Mouse (Mus musculus) CH12.LX (cell line): ENCODE data around the gene Rab23. TPM values are rescaled to one million over a fixed set of nuclear protein-coding genes. Genes with fewer than 3 reads are reported as not detected.

Experiments
- DNase-seq: peaks from one replicate; pipeline ENCODE4 v3.0.0-alpha.2; 2013; ENCODE audit errors: extremely low read depth
- H3K27ac ChIP-seq: 2 replicates; pipeline ENCODE4 v1.5.1; 2012; ENCODE audit warnings: low read depth, mild to moderate bottlenecking, control low read depth, moderate library complexity; ENCODE audit not compliant: insufficient read depth
- H3K27me3 ChIP-seq: replicated peaks from 2 replicates; pipeline ENCODE3; 2012; ENCODE audit warnings: inconsistent platforms
- H3K36me3 ChIP-seq, 2 experiments: replicated peaks in 1 of 2; 2 replicates each; pipeline versions ENCODE3 to v1.6.1; 2012; ENCODE audit warnings: inconsistent platforms in 1 of 2, low read length in 1 of 2, mild to moderate bottlenecking in 1 of 2, mixed read lengths in 1 of 2, moderate library complexity in 1 of 2; ENCODE audit not compliant: control insufficient read depth in 1 of 2, insufficient read depth in 1 of 2
- H3K4me1 ChIP-seq, 2 experiments: 2 replicates each; pipeline ENCODE4 v1.6.1; 2012; ENCODE audit warnings: inconsistent platforms in 1 of 2, moderate library complexity in 1 of 2; ENCODE audit not compliant: insufficient read depth in 2 of 2, control insufficient read depth in 1 of 2
- H3K4me2 ChIP-seq: 2 replicates; pipeline ENCODE4 v1.6.1; 2012; ENCODE audit warnings: low read depth, mild to moderate bottlenecking, control low read depth; ENCODE audit not compliant: poor library complexity, insufficient read depth, severe bottlenecking
- H3K4me3 ChIP-seq, 3 experiments: fragments of 150-350 bp in 1 of 3; sonication (generic) in 1 of 3; replicated peaks in 1 of 3; 2 replicates each; pipeline versions ENCODE3 to v1.5.1; 2011 to 2012; ENCODE audit warnings: low read depth in 2 of 3, low read length in 2 of 3, mild to moderate bottlenecking in 2 of 3, moderate library complexity in 2 of 3, control low read depth in 1 of 3, improper control_type of control experiment in 1 of 3, inconsistent platforms in 1 of 3, mixed read lengths in 1 of 3; ENCODE audit not compliant: poor library complexity in 1 of 3
- H3K79me2 ChIP-seq: replicated peaks from 2 replicates; pipeline ENCODE4 v1.6.1; 2012; ENCODE audit warnings: mild to moderate bottlenecking, moderate library complexity; ENCODE audit not compliant: control insufficient read depth, poor library complexity, insufficient read depth, severe bottlenecking; ENCODE audit errors: extremely low read depth
- H3K9ac ChIP-seq: 2 replicates; pipeline ENCODE4 v1.6.1; 2012; ENCODE audit warnings: low read depth, mild to moderate bottlenecking, control low read depth, moderate library complexity; ENCODE audit not compliant: insufficient read depth
- H3K9me3 ChIP-seq: replicated peaks from 2 replicates; pipeline ENCODE3; 2012; ENCODE audit warnings: low read length, inconsistent platforms, mixed read lengths
- BHLHE40 ChIP-seq: IDR thresholded peaks from 2 replicates; pipeline ENCODE4 v1.6.1; 2011; ENCODE audit warnings: mild to moderate bottlenecking, low read depth, low read length, improper control_type of control experiment
- CHD1 ChIP-seq: IDR thresholded peaks from 2 replicates; pipeline ENCODE4 v1.6.1; 2012; ENCODE audit warnings: low read depth, low read length, improper control_type of control experiment, inconsistent platforms
- CHD2 ChIP-seq: IDR thresholded peaks from 2 replicates; pipeline ENCODE4 v1.6.1; 2011; ENCODE audit warnings: low read length, improper control_type of control experiment
- CTCF ChIP-seq, 2 experiments: IDR thresholded peaks in 1 of 2; conservative IDR thresholded peaks in 1 of 2; 2 replicates each; pipeline ENCODE4 v1.5.1; 2011 to 2012; ENCODE audit warnings: low read depth in 2 of 2, low read length in 2 of 2, improper control_type of control experiment in 1 of 2, inconsistent platforms in 1 of 2, mild to moderate bottlenecking in 1 of 2, moderate library complexity in 1 of 2
- E2F4 ChIP-seq: IDR thresholded peaks from 2 replicates; pipeline ENCODE4 v1.6.1; 2011; ENCODE audit warnings: low read depth, low read length, improper control_type of control experiment; ENCODE audit not compliant: insufficient replicate concordance
- ELF1 ChIP-seq: IDR thresholded peaks from 2 replicates; pipeline ENCODE4 v1.6.1; 2014; ENCODE audit warnings: low read depth, mild to moderate bottlenecking, inconsistent platforms, low read length, improper control_type of control experiment
- EP300 ChIP-seq: IDR thresholded peaks from 2 replicates; pipeline ENCODE4 v1.6.1; 2011; ENCODE audit warnings: low read length, improper control_type of control experiment
- HCFC1 ChIP-seq: IDR thresholded peaks from 2 replicates; pipeline ENCODE4 v1.6.1; 2012; ENCODE audit warnings: low read depth, mild to moderate bottlenecking, inconsistent platforms, low read length, improper control_type of control experiment
- IRF4 ChIP-seq: IDR thresholded peaks from 2 replicates; pipeline ENCODE4 v1.6.1; 2014; ENCODE audit warnings: low read depth, mild to moderate bottlenecking, inconsistent platforms, low read length, improper control_type of control experiment
- JUND ChIP-seq: conservative IDR thresholded peaks from 2 replicates; pipeline ENCODE4 v1.6.1; 2011; ENCODE audit warnings: low read depth, low read length, improper control_type of control experiment
- KAT2A ChIP-seq: IDR thresholded peaks from 2 replicates; pipeline ENCODE4 v1.6.1; 2012; ENCODE audit warnings: low read length, improper control_type of control experiment, inconsistent platforms; ENCODE audit not compliant: insufficient replicate concordance
- MAX ChIP-seq: IDR thresholded peaks from 2 replicates; pipeline ENCODE4 v1.6.1; 2011; ENCODE audit warnings: low read length, improper control_type of control experiment
- MAZ ChIP-seq: IDR thresholded peaks from 2 replicates; pipeline ENCODE4 v1.6.1; 2012; ENCODE audit warnings: low read depth, mild to moderate bottlenecking, inconsistent platforms, low read length, improper control_type of control experiment, moderate library complexity
- MEF2A ChIP-seq: IDR thresholded peaks from 2 replicates; pipeline ENCODE4 v1.6.1; 2014; ENCODE audit warnings: low read depth, mild to moderate bottlenecking, inconsistent platforms, low read length, improper control_type of control experiment, borderline replicate concordance
- MXI1 ChIP-seq: IDR thresholded peaks from 2 replicates; pipeline ENCODE4 v1.6.1; 2011; ENCODE audit warnings: mild to moderate bottlenecking, low read depth, low read length, improper control_type of control experiment
- MYC ChIP-seq: IDR thresholded peaks from 2 replicates; pipeline ENCODE4 v1.6.1; 2011; ENCODE audit warnings: low read depth, mild to moderate bottlenecking, improper control_type of control experiment, low read length
- NRF1 ChIP-seq: IDR thresholded peaks from 2 replicates; pipeline ENCODE4 v1.6.1; 2014; ENCODE audit warnings: low read depth, mild to moderate bottlenecking, inconsistent platforms, low read length, improper control_type of control experiment, moderate library complexity
- POLR2AphosphoS2 ChIP-seq: IDR thresholded peaks from 2 replicates; pipeline ENCODE4 v1.6.1; 2011; ENCODE audit warnings: low read depth, low read length, improper control_type of control experiment
- RAD21 ChIP-seq: IDR thresholded peaks from 2 replicates; pipeline ENCODE4 v1.6.1; 2011; ENCODE audit warnings: low read depth, mild to moderate bottlenecking, low read length, improper control_type of control experiment, moderate library complexity
- SIN3A ChIP-seq: IDR thresholded peaks from 2 replicates; pipeline ENCODE4 v1.6.1; 2012; ENCODE audit warnings: low read length, improper control_type of control experiment, inconsistent platforms
- TBP ChIP-seq: conservative IDR thresholded peaks from 2 replicates; pipeline ENCODE4 v1.6.1; 2011; ENCODE audit warnings: low read depth, low read length, improper control_type of control experiment
- TCF12 ChIP-seq: IDR thresholded peaks from 2 replicates; pipeline ENCODE4 v1.6.1; 2014; ENCODE audit warnings: low read depth, mild to moderate bottlenecking, inconsistent platforms, low read length, improper control_type of control experiment
- USF1 ChIP-seq: IDR thresholded peaks from 2 replicates; pipeline ENCODE4 v1.6.1; 2014; ENCODE audit warnings: low read depth, mild to moderate bottlenecking, inconsistent platforms, low read length, improper control_type of control experiment
- USF2 ChIP-seq: conservative IDR thresholded peaks from 2 replicates; pipeline ENCODE4 v1.6.1; 2011; ENCODE audit warnings: low read depth, low read length, improper control_type of control experiment
- ZC3H11A ChIP-seq: IDR thresholded peaks from 2 replicates; pipeline ENCODE4 v1.6.1; 2012; ENCODE audit warnings: low read depth, mild to moderate bottlenecking, inconsistent platforms, low read length, improper control_type of control experiment
- ZKSCAN1 ChIP-seq: IDR thresholded peaks from 2 replicates; pipeline ENCODE4 v1.6.1; 2012; ENCODE audit warnings: low read depth, inconsistent platforms, low read length, improper control_type of control experiment, borderline replicate concordance
- dilution Hi-C: fragments of 300-500 bp; cut with MboI; formaldehyde crosslinking; loops from 2 replicates; pipeline ENCODE4 v1.14.3; 2020; ENCODE audit warnings: low sequenced_read_pairs; ENCODE audit not compliant: extremely low pct_unique_long_range_greater_than_20kb, extremely low pct_ligation_motif_present
- in situ Hi-C: fragments of 300-500 bp; cut with MboI; formaldehyde crosslinking; loops from 3 replicates; pipeline ENCODE4 v1.14.3; 2019; ENCODE audit warnings: low sequenced_read_pairs, low pct_ligation_motif_present, low pct_unique_long_range_greater_than_20kb, mixed read lengths
- polyA plus RNA-seq: library from polyadenylated mRNA; unstranded; fragments of >175 nt; gene quantifications from 2 replicates; pipeline ENCODE4 v1.2.1, GENCODE M21; 2012; ENCODE audit warnings: low read depth; ENCODE audit not compliant: insufficient read length
- total RNA-seq, 2 experiments: library from RNA; depleted of rRNA; stranded (reverse); fragments of 300-350 nt in 1 of 2; fragments of >200 nt in 1 of 2; gene quantifications; 2 replicates each; pipeline ENCODE4 v1.2.3; 2012 to 2014

Rab23 gene
- total and polyA plus RNA-seq, 3 experiments: 5.8 to 17.6 (median 6.7) TPM

DNA sequence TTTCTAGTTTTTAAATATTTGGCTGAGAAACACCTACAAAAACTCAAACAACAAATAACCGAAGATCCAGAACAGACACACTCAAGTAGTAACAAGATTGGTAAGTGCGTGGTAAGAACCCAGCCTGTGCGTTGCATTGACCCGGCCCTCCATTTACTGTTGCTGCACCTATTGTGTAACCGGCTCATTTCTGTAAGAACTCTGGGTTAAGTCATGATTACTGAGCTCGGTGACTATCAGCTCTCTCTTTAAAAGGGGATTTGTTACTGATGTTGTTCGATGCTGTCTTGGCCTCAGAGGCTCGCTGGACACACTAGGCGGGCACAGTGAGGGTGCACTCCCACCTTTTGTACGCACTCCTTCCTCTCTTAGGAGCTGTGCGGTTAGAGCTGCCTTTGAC, 18.6 kb downstream of the Rab23 start:
- H3K27ac ChIP-seq: no peak overlapping the region
- no peak overlapping the region for H3K4me3 ChIP-seq
- no peaks in the 10 kb centered on the region for H3K79me2 ChIP-seq
- no peaks in the 10 kb centered on the region for H3K9me3 ChIP-seq
- no peak overlapping the region for H3K4me2 ChIP-seq
- H3K36me3 ChIP-seq: peaks cover 60 to 88% of the 10 kb centered on the region in 2 experiments
- H3K9ac ChIP-seq: no peak overlapping the region
- no peak for DNase-seq
- H3K4me1 ChIP-seq: peaks cover 0 to 5% of the 10 kb centered on the region in 2 experiments; a peak in 1 of 4 replicates
- in situ Hi-C loops (no loop called here), dilution Hi-C loops (no loop called here)
- no peak for TF ChIP-seq ELF1
- TF ChIP-seq MYC: no peak
- no peak for TF ChIP-seq IRF4
- TF ChIP-seq CHD1: no peak
- no peak for TF ChIP-seq USF2
- TF ChIP-seq MXI1: no peak
- no peak for TF ChIP-seq NRF1
- TF ChIP-seq E2F4: no peak
- TF ChIP-seq MAZ: no peak
- TF ChIP-seq USF1: no peak
- no peak for TF ChIP-seq MEF2A
- no peak for TF ChIP-seq BHLHE40
- TF ChIP-seq KAT2A: no peak
- no peak for TF ChIP-seq ZC3H11A
- H3K27me3 ChIP-seq: no peaks in the 10 kb centered on the region

DNA sequence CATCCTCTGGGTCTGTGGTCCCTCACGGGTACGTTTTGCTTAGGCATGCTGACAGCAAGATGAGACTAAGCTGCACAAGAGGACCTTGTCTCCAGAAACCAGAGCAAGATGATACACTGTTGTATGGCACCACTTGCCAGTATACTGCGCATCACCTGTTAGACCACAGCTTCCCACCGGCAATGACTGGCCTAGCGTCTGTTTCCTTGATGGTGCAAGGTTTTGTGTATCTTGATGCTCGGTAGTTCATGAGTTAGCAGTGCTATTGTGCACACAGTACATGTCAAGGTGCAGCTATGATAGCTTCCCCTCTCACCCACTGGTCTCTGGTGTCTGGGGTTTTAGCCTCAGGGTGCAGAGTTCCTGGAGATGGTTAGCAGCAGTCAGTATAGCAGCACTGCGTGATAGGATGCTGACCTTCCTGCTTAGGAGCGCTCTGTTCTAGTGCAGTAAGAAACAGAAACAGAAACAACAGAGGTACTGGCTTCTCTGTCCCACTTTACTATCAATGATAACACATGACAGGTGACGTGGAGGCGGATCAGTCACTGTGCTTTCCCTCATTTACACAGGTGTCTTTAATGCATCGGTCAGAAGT, 19.1 kb downstream of the Rab23 start:
- Histone ChIP-seq H3K9me3 (no peaks in the 10 kb centered on the region), H3K4me1 (peaks cover 0 to 5% of the 10 kb centered on the region in 2 experiments; a peak in 1 of 4 replicates), H3K36me3 (peaks cover 60 to 84% of the 10 kb centered on the region in 2 experiments), H3K27me3 (no peaks in the 10 kb centered on the region), H3K79me2 (no peaks in the 10 kb centered on the region), H3K4me3 (no peak overlapping the region), H3K27ac (no peak overlapping the region), H3K9ac (no peak overlapping the region), H3K4me2 (no peak overlapping the region)
- DNase-seq: no peak
- TF ChIP-seq CTCF (conservative IDR thresholded peaks at IDR 0.05 in 1 of 2, IDR thresholded peaks at IDR 0.05 in 1 of 2; ENCODE audit: low read depth in 2 of 2, low read length in 2 of 2) (no peak), CHD2 (no peak), TCF12 (no peak), BHLHE40 (no peak), MAX (no peak), TBP (no peak), EP300 (no peak), MAZ (no peak), RAD21 (no peak), JUND (no peak), POLR2AphosphoS2 (no peak), HCFC1 (no peak), CHD1 (no peak), E2F4 (no peak), MEF2A (no peak), ZKSCAN1 (no peak), SIN3A (no peak)
- in situ Hi-C loops (no loop called here), dilution Hi-C loops (no loop called here)
